Mouse (Mus musculus) gastrocnemius, postnatal 36 days (tissue): Measurements from ENCODE around the gene Ccr9. TPM values are rescaled to one million over a fixed set of nuclear protein-coding genes. Genes with fewer than 3 reads are reported as not detected.

Experiments
- DNase-seq, 2 experiments: peaks; one replicate each; pipeline ENCODE4 v3.0.0; 2022
- intact Hi-C: fragments of 180-260 bp; cut with DNase I; formaldehyde crosslinking; loops from one replicate; pipeline ENCODE4 v1.15.1; 2025
- total RNA-seq, 2 experiments: library from RNA; stranded (reverse); gene quantifications; 2 replicates each; pipeline ENCODE4 v1.2.3; 2021

The Ccr9 gene
- total RNA-seq, 2 experiments from 2014 or later: 1.3 TPM; not detected in 1

- DNase-seq: no peak
- intact Hi-C loops: no loop called here
Measured at GRCm38 (mm10) chr9:123788855-123789529, 110.8 kb downstream of the Ccr9 start.

GRCm38 (mm10) chr9:123796174-123796573, 117.9 kb downstream of the Ccr9 start:
- intact Hi-C loops: no loop called here
- DNase-seq: peak in 1 of 2 experiments; percentile 15

GRCm38 (mm10) chr9:123801527-123801926, 123.3 kb downstream of the Ccr9 start:
- DNase-seq: no peak
- intact Hi-C loops: loop anchor here (5.0 kb wide), 1 partner anchor 94 kb away; no protein-coding TSS in a partner anchor

- intact Hi-C loops: loop anchor here (5.0 kb wide), 1 partner anchor 95 kb away; no protein-coding TSS in a partner anchor
- no peak for DNase-seq
Measured at GRCm38 (mm10) chr9:123802421-123802820, 124.2 kb downstream of the Ccr9 start.

- DNase-seq: no peak
- intact Hi-C loops: loop anchor here (5.0 kb wide), 1 partner anchor 96 kb away; no protein-coding TSS in a partner anchor
Measured at GRCm38 (mm10) chr9:123802896-123803295, 124.7 kb downstream of the Ccr9 start.

GRCm38 (mm10) chr9:123805241-123805640, 127.0 kb downstream of the Ccr9 start:
- DNase-seq: no peak
- intact Hi-C loops: no loop called here

- intact Hi-C loops: no loop called here
- DNase-seq: no peak
Measured at GRCm38 (mm10) chr9:123806267-123806666, 128.0 kb downstream of the Ccr9 start, which contains the start of gene Cxcr6. Gene Cxcr6, plus strand, starts transcription at chr9:123806475.

- intact Hi-C loops: no loop called here
- no peak for DNase-seq
Measured at GRCm38 (mm10) chr9:123808583-123808982, 130.3 kb downstream of the Ccr9 start.

GRCm38 (mm10) chr9:123811831-123812230, 133.6 kb downstream of the Ccr9 start:
- intact Hi-C loops: no loop called here
- no peak for DNase-seq

- DNase-seq: no peak
- intact Hi-C loops: no loop called here
Measured at GRCm38 (mm10) chr9:123814326-123814725, 136.1 kb downstream of the Ccr9 start.

- DNase-seq: no peak
Measured at GRCm38 (mm10) chr9:123814821-123815220, 136.6 kb downstream of the Ccr9 start.

GRCm38 (mm10) chr9:123815444-123815843, 137.2 kb downstream of the Ccr9 start:
- no peak for DNase-seq
- intact Hi-C loops: no loop called here

More at GRCm38 (mm10) chr9:123814821-123815220, 136.6 kb downstream of the Ccr9 start:
- intact Hi-C loops: no loop called here

- no peak for DNase-seq
- intact Hi-C loops: no loop called here
Measured at GRCm38 (mm10) chr9:123815996-123816395, 137.8 kb downstream of the Ccr9 start.

- DNase-seq: no peak
- intact Hi-C loops: no loop called here
Measured at GRCm38 (mm10) chr9:123818601-123819000, 140.4 kb downstream of the Ccr9 start.

GRCm38 (mm10) chr9:123826631-123827030, 148.4 kb downstream of the Ccr9 start:
- intact Hi-C loops: no loop called here
- DNase-seq: no peak

GRCm38 (mm10) chr9:123828916-123829315, 150.7 kb downstream of the Ccr9 start:
- no peak for DNase-seq
- intact Hi-C loops: no loop called here

Other genes starting within 250 kb of the Ccr9 start
- gene Limd1, start 199.7 kb upstream of the Ccr9 start, total RNA-seq: 10 to 100 TPM; 28.4 to 32.1 TPM
- gene Sacm1l, start 148.7 kb upstream of the Ccr9 start, total RNA-seq: 10 to 100 TPM; 16.1 to 19.7 TPM
- not detected for gene Slc6a20b, start 45.9 kb upstream of the Ccr9 start, total RNA-seq
- gene Slc6a20a, start 446 bp downstream of the Ccr9 start, total RNA-seq: not detected
- 10 to 100 TPM; 16.3 to 20.4 TPM for gene Lztfl1, start 39.3 kb downstream of the Ccr9 start, total RNA-seq
- gene Cxcr6, start 128.0 kb downstream of the Ccr9 start, total RNA-seq: not detected
- gene Fyco1, start 173.5 kb downstream of the Ccr9 start, total RNA-seq: 100 to 1,000 TPM; 170 to 201 TPM
- gene Xcr1, start 183.6 kb downstream of the Ccr9 start, total RNA-seq: not detected